Mouse (Mus musculus) liver, adult 2 months (tissue): Measurements from ENCODE around the gene Fkbpl.

Experiments used
- CTCF ChIP-seq: fragments of 200-500 bp; IDR thresholded peaks from 2 replicates; pipeline ENCODE4 v1.5.1; 2011; ENCODE audit warnings: low read depth, low read length, control low read depth
- POLR2A ChIP-seq: fragments of 200-500 bp; IDR thresholded peaks from 2 replicates; pipeline ENCODE4 v1.6.1; 2011; ENCODE audit warnings: low read length, control low read depth; ENCODE audit not compliant: insufficient read depth; ENCODE audit errors: extremely low read depth

DNA sequence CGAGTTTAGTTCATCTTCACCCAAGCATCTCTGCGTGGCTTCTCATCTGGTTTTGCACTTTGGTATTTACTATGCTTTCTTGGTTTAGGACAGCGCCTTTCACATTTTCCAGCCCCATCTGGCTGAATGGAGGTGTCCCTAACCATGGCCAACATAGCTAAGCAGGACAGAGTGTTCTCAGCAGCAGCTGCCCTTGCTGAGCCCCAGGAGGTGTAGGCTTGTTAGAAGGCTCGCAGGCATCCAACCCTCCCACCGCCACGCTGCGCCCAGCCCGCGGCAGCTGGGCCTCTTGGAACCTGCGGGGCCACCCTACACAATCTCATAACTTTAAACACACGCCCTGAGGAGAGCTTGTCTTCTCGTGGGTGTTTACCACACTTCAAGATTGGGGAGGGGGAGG is 32.1 kb downstream of the Fkbpl start:
- no peak for TF ChIP-seq CTCF
- TF ChIP-seq POLR2A, result no peak
